Mouse (Mus musculus) brown adipose tissue, adult 24 weeks (tissue): Measurements from ENCODE around the gene Pde3a. TPM values are rescaled to one million over a fixed set of nuclear protein-coding genes. Genes with fewer than 3 reads are reported as not detected.

Source experiments
- H3K27ac ChIP-seq: fragments of 200-500 bp; replicated peaks from 2 replicates; pipeline ENCODE4 v1.5.1; 2012; ENCODE audit warnings: low read depth, mild to moderate bottlenecking, low read length
- H3K4me1 ChIP-seq: fragments of 200-500 bp; 2 replicates; pipeline ENCODE4 v1.6.1; 2012; ENCODE audit warnings: low read length, mixed read lengths; ENCODE audit not compliant: control insufficient read depth, insufficient read depth, insufficient read length
- H3K4me3 ChIP-seq: fragments of 200-500 bp; 2 replicates; pipeline ENCODE4 v1.5.1; 2012; ENCODE audit warnings: low read depth, mild to moderate bottlenecking, low read length, moderate library complexity; ENCODE audit not compliant: insufficient read depth
- polyA plus RNA-seq: library from polyadenylated mRNA; stranded (reverse); fragments of >200 nt; gene quantifications from 2 replicates; pipeline ENCODE4 v1.2.4, GENCODE M21; 2012; ENCODE audit not compliant: missing spikeins, insufficient read depth, insufficient read length

Pde3a gene
- polyA plus RNA-seq, 1 experiment, result 4.0 TPM

DNA sequence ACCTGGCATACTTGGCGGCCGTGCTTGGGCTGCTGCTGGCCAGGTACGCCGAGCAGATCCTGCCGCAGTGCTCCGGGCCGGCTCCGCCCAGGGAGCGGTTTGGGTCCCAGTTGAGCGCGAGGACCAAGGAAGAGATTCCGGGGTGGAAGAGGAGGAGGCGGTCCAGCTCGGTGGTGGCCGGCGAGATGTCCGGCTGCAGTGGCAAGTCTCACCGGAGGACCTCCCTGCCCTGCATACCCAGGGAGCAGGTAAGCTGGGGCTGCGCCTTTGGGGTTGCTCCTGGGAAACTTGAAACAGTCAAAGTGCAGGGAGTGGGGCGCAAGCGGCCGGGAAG lies 1.2 kb downstream of the Pde3a start:
- Histone ChIP-seq H3K4me1 (no peaks in the 10 kb centered on the region; the same call in 1 of the 2 replicates), H3K27ac (no peak overlapping the region), H3K4me3 (peak overlapping the region; percentile 65)

DNA sequence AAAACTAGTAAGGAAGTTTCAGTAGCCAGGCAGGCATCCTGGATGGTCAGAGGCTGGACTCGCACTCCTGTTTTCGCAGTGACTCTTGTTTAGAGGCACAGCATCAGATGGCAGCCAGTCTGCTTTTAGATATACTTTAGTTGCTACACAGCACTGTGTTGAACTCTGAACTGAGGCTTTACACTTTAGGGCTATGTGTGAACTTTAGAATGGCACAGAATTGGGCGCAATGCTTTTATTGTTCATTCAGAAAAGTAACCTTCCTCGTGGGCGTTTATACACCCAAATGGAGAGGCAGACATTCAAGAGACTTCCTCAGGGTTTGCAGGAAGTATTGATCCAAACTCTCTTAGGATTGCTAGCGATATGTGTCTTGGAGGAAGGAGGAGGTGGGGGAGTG lies 1.9 kb downstream of the Pde3a start:
- Histone ChIP-seq H3K27ac (no peak overlapping the region), H3K4me1 (no peaks in the 10 kb centered on the region; the same call in 1 of the 2 replicates), H3K4me3 (peak overlapping the region; percentile 65)

DNA sequence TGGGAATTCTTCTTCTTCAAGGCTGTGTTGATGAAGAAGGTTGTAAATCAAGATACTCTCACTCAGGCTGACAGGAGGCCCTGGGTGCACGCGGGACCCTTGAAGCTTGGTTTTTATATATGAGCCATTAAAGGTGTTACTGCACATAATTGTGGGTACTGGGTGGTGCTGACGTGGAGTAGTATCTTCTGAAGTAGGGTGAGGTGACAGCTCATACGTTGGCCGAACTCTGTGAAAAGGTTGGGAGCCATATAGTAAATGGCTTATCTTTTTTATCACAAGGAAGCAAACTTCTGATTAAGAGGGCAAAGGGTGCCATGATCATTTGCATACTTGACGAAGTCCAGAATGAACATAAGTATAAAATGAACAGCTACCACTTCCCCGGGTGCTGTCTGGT lies 3.5 kb downstream of the Pde3a start:
- H3K4me1 ChIP-seq, result no peaks in the 10 kb centered on the region; the same call in 1 of the 2 replicates
- H3K4me3 ChIP-seq, result peak overlapping the region; percentile 14; the same call in 1 of the 2 replicates
- H3K27ac ChIP-seq, result no peak overlapping the region

DNA sequence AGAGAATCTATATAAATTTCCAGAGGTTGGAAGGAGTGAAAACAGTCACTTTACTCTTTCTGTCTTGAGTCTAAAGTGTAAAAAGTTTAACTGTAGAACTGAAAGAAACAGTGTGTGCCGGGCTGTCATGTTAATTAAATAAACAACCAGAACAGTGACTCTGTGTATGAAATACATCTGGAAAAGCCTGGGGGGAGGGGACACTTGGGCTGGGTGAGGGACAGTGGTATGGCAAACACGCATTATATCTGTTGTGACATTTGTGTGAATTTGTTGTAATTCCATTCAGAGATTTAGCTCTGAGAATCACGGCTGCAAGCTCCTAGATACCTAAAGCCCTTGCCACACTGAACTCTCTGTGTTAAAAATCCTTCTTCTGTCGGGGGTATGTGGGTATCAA lies 5.9 kb downstream of the Pde3a start:
- H3K27ac ChIP-seq, result no peak overlapping the region
- no peak overlapping the region for H3K4me3 ChIP-seq
- H3K4me1 ChIP-seq, result no peaks in the 10 kb centered on the region; the same call in 1 of the 2 replicates

DNA sequence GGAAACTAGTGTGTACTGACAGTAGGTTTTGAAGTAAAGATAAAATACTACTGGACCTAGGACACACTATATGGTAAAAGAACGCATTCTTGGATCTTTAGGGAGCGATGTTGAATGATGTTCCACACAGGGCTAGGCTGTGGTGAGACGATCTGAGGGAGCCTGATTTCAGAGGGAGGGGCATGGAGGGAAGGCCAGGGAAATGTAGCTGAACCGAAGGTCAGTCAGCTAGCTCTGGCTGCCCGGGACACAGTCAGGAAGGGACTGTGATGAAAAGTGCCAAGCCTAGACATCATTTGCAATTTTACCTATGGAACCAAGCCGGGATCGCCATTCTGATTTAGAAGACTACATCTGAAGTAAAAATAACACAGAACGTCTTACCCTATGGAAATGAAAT lies 7.8 kb downstream of the Pde3a start:
- Histone ChIP-seq H3K27ac (no peak overlapping the region), H3K4me1 (no peaks in the 10 kb centered on the region), H3K4me3 (no peak overlapping the region)

DNA sequence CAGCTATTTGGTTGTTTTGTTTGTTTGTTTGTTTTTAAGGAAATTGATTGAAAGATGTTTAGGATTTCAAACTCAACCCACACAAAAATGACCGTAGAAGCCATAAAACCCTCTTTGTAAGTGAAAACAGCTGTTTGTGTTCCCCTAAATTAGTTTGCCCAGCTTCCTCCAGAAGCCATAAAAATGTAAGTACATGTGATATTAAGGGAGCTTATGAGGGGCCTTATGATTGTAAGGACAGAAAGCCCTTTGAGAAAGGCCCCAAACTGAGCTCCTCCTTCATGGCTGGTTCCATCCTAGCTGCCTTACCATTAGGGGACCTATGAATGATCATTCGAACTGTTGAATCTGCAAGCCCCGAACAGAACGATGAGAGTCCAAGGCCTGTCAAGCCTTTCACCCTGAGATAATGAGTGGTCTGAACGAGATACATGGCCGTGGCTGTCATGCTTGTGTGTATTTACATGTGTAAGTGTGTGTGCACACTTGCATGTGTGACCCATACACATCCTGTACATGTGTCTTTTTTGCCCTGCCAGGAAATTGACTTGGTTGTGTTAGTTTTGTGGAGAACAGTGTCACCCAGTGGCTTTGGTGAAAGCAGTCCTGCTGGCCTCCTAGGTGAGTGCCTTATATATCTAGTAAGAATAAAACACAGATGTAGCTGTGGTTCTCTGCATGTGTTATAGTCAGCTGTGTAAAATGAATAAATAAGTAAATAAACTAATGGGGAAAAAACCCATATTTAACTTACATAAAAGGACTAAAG lies 8.5 kb downstream of the Pde3a start:
- H3K27ac ChIP-seq, result no peak overlapping the region
- no peaks in the 10 kb centered on the region for H3K4me1 ChIP-seq
- H3K4me3 ChIP-seq, result no peak overlapping the region

DNA sequence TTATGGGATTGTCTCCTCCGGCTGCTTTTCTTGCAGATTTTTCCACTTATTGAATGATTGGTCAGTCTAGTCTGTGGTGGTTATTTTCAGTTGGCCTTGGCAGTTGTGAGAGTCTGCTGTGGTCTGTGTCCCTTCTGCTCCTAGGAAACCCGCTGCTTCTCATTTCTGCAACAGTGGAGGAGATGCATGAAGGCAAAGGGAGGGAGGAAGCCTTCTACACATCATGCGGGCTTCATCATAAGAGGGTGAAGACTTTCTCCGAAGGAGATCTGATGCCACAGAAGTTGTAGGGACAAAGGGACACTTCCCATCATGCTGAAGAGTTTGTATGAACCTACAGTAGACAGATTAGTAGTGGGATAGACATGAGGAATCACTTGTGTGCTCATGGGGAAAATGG lies 16.2 kb downstream of the Pde3a start:
- no peak overlapping the region for H3K27ac ChIP-seq
- H3K4me3 ChIP-seq, result no peak overlapping the region
- no peaks in the 10 kb centered on the region for H3K4me1 ChIP-seq

DNA sequence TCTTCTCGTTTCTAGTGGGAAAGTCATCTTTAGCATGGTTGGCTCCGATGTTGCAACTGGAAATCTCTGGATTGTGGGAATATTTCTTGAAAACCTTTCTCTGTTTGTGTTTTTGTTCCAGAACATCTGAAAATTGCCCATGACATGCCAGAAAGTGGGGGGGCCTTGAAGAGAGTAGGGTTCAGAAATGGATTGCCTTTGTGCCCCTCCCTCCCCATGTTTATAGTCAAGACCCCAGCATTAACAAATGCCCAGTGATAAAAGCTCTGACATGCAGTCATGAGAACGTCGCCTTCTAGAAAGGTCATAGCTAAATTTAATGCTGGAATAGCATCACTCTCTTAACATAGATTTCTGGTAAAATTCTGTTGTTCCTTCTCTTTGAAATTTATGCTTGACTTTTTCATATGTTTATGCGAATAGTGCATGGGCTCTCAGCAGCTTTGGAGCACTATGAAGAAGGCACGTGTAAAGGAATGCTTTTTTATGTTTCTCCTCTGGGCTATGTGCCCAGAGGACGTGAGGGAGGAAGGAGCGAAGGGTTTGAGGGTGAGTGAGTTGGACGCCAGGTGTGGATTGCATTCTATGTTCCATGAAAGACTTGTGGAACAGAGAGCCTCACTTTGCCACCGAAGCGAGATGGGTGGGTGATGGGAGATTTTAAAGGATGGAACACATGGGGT lies 19.0 kb downstream of the Pde3a start:
- Histone ChIP-seq H3K4me1 (no peaks in the 10 kb centered on the region), H3K27ac (no peak overlapping the region), H3K4me3 (no peak overlapping the region)

DNA sequence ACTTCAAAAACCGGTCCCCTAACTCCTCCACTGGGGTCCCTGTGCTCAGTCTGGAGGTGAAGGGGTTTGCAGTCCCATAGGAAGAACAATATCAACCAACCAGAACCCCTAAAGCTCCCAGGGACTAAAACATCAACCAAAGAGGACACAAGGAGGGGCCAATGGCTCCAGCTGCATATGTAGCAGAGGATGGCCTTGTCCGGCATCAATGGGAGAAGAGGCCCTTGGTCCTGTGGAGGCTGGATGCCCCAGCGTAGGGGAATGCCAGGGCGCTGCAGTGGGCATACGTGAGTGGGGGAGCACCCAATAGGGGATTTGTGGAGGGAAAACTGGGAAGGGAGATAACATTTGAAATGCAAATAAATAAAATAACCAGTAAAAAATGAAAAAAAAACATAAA lies 19.8 kb downstream of the Pde3a start:
- Histone ChIP-seq H3K4me1 (no peaks in the 10 kb centered on the region), H3K27ac (no peak overlapping the region), H3K4me3 (no peak overlapping the region)

DNA sequence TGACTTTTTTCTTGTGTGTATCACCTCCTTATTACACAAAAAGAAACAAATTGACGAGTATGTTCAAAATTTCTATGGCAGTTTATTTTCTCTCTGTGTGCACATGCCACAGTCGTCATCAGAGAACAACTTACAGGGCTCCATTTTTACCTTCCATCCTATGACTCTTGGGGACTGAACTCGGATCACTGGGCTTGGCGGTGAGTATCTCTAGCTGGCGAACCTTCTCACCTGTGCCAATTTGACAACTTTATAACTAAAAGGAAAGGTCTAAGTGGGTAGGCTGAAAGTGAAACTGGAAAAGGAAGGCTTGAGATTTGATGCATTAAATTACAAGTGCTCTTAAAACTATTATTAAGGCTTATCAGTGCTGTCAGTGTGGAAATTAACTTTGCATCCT lies 22.1 kb downstream of the Pde3a start:
- Histone ChIP-seq H3K4me3 (no peak overlapping the region), H3K4me1 (no peaks in the 10 kb centered on the region), H3K27ac (no peak overlapping the region)

DNA sequence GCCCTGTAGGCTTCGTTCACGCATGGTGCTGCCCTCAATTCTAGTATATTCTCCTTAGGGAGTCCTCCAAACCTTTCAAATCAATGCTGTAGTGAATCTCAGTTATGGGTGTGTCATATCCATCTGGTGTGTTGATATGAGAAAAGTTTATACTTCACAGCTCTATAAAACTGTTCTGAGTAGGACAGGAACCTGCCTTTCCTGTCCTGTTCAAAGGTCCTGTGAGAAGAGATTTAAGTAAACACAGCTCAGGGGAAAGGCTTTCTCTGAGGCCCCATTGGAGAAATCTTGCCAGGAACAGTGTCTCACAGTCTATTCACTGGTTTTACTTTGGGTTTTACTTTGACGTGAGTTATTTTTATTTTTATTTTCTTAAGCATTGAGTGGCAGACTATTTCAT lies 22.5 kb downstream of the Pde3a start:
- H3K27ac ChIP-seq, result no peak overlapping the region
- no peak overlapping the region for H3K4me3 ChIP-seq
- no peaks in the 10 kb centered on the region for H3K4me1 ChIP-seq

DNA sequence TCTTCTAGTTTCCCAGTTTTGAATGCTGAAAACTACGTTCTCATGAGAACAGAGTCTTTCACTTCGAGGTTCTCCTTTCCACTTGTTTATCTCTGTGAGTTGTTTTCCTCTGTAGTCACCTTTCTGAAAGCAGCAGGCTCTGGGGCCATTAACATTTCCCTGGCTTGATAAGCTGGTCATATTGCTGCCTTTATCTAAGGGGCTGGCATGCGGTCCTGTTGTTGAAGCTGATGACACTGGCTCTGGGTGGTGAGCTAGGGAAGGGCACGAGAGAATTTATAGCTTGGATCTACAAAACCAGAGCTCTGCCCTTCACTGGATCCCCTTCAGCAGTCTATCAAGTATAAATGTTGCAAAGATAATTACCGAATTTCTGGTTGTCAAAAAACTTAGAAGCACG lies 24.6 kb downstream of the Pde3a start:
- Histone ChIP-seq H3K4me3 (no peak overlapping the region), H3K27ac (no peak overlapping the region), H3K4me1 (no peaks in the 10 kb centered on the region)

DNA sequence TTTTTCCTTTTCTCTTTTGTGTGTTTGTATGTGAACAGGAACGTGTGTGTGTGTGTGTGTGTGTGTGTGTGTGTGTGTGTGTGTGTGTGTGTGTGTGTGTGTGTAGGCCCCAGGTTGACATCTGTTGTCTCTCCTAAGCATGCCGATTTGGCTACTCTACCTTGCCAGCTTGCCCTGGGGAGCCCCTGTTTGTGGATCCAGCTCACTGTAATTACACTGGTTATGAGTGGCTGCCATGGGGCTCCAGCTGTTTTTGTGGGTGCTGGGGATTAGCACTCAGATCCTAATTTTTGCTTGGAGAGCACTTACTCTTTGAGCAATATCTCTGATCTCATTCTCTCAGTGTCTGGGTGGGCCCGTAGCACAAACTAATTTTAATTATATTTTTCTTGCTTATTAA lies 32.6 kb downstream of the Pde3a start:
- Histone ChIP-seq H3K27ac (no peak overlapping the region), H3K4me3 (no peak overlapping the region), H3K4me1 (no peaks in the 10 kb centered on the region)

DNA sequence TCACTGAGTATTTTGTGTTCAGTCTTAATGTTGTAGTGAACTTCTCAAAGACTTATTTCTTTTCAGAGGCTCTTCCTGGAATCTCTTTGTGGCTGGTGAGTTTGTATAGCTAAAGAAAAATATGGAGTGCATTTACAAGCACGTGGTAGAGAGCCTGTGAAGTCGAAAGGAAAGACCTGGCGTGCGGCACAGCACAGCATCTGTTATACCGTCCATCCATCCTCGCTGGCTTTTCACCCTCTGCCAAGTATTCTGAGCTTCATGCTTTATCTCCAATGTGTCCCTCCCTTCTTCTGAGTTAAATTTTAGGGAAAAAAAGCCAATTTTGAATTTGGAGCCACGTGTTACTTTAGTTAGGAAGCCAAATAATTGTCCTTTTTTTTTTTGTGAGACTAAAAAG lies 33.7 kb downstream of the Pde3a start:
- Histone ChIP-seq H3K27ac (no peak overlapping the region), H3K4me1 (no peaks in the 10 kb centered on the region), H3K4me3 (no peak overlapping the region)

DNA sequence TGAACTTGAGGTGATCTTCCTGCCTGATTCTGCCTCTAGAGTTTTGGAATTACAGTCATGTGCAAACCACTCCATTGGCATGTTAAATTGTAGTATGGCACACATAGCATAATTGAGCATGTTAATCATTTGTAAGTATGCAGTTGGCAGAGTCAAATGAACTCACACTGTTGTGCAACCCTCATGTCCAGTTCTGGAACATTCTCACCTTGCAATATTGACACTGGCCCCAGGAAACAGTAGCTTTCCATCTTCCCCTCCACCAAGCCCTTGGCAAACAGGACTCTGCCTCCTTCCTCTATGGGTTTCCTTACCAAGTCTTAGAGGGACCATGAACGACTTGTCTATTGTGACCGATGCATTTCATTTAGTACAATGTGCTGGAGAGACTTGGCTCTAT lies 42.1 kb downstream of the Pde3a start:
- Histone ChIP-seq H3K4me1 (no peaks in the 10 kb centered on the region), H3K4me3 (no peak overlapping the region), H3K27ac (no peak overlapping the region)

DNA sequence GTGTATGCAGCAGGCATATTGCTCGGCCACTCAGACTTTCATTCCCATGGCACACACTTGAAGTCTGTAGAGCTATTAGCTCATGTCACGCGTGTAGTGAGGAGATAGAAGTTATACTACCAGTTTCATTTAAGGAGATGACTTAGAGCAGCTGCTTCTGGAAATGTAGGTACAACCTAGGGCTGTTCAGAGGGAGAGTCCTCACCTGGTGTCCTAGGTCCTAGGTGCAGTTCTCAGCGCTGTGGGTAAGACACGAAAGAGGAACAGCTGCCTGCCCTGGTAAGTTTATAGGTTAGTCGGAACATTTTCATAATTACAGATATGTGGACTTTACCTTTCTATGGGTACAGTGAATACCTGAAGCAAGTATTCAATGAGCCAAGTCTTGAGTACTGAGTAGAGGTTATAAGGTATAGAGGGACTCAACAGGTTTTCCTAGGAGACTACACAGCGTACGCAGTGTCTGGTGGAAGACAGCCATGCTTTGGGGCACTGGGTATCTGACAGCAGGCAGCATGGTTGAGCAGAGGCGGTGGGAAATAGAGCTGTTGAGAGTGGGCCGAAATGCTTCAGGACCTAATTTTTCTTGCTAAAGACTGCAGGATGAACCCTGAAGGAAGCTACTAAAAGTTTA lies 43.9 kb downstream of the Pde3a start:
- Histone ChIP-seq H3K4me3 (no peak overlapping the region), H3K27ac (no peak overlapping the region), H3K4me1 (no peaks in the 10 kb centered on the region)
